Mouse (Mus musculus): ENCODE measurements around the gene Osbpl10.

GRCm38 (mm10) chr9:115236352-115236841 lies 258.0 kb downstream of the Osbpl10 start:
- TF ChIP-seq CTCF (conservative IDR thresholded peaks at IDR 0.05; ENCODE audit: insufficient read depth, insufficient read length, low read depth, low read length): no peak
- no peak for TF ChIP-seq POLR2A (IDR thresholded peaks at IDR 0.05; ENCODE audit: low read depth, low read length)
